8 mouse cellular contexts compared by ENCODE assay signal in genomic region chr17:65956993-65957781, GRCm38 (mm10). TPM values are rescaled to one million over a fixed set of nuclear protein-coding genes. Genes with fewer than 3 reads are reported as not detected.
DNase-seq lines count a peak whose midpoint lies in the region; ATAC-seq lines count a peak whose summit lies in the region.

No protein-coding gene starts in this region.

- H3K4me2 ChIP-seq in heart, embryonic 13.5 days, result peak overlapping the region; percentile 24

- no peak overlapping the region for H3K4me3 ChIP-seq in heart, embryonic 13.5 days

- no peak for ATAC-seq in heart, embryonic 13.5 days (ENCODE audit: extremely low read depth, insufficient number of reproducible peaks, low FRiP score, low TSS enrichment)
- ATAC-seq in CD4-positive, CD25-positive, alpha-beta regulatory T cell, adult 4 months, result no peak

- H3K4me1 ChIP-seq in heart, embryonic 13.5 days, result peaks cover 17% of the 10 kb centered on the region

- no peaks in the 10 kb centered on the region for H3K27me3 ChIP-seq in heart, embryonic 13.5 days (replicated peaks)

- no peak overlapping the region; the same call in 1 of the 2 replicates for H3K9ac ChIP-seq in heart, embryonic 13.5 days

- H3K9me3 ChIP-seq in heart, embryonic 13.5 days, result no peaks in the 10 kb centered on the region

- DNase-seq in ovary, adult 18-20 months (ENCODE audit: low spot score), result peak; percentile 77
- DNase-seq in ovary, postnatal 10 days (ENCODE audit: low spot score), result no peak
- DNase-seq in adrenal gland, postnatal 10 days, result peak; percentile 71
- peak; percentile 29 to 64 for DNase-seq in lung, postnatal 4 days
- DNase-seq in right cerebral cortex, adult 2 months (ENCODE audit: low spot score in 2 of 2), result no peak
- no peak for DNase-seq in right cerebral cortex, postnatal 4 days

- 60% methylated on average over 14 of the region's 14 CpGs for WGBS in heart, embryonic 13.5 days

- H3K36me3 ChIP-seq in heart, embryonic 13.5 days, result no peaks in the 10 kb centered on the region

- H3K27ac ChIP-seq in heart, embryonic 13.5 days (replicated peaks), result peak overlapping the region; percentile 46

RNA-seq across cellular contexts. Expression of gene Twsg1, which starts 6.2 kb away (rescaled TPM):
- 10 to 100 TPM; 63.3 to 70.0 TPM for total RNA-seq in adrenal gland, postnatal 10 days (2021)
- polyA plus RNA-seq in heart, embryonic 13.5 days (2015; fragmentation: Nextera tagmentation; extraction: Ambion mirVana), result 87.4 and 94.7 TPM in 2 replicates
- 10 to 100 TPM; 27.0 to 31.0 TPM for polyA plus RNA-seq in CD4-positive, CD25-positive, alpha-beta regulatory T cell, adult 4 months (2017; shearing (Covaris generic))

Comparison
In these comparisons a context has a peak if more than half of its experiments do, and no peak if none do; other contexts are left out.
1. DNase-seq: peak in ovary, adult 18-20 months (single experiment), adrenal gland, postnatal 10 days (single experiment) and lung, postnatal 4 days (2 of 2); none in ovary, postnatal 10 days (single experiment), right cerebral cortex, adult 2 months (0 of 2) and right cerebral cortex, postnatal 4 days (single experiment).